Mouse (Mus musculus) C2C12 (cell line): ENCODE results near the gene Klrb1f. TPM values are rescaled to one million over a fixed set of nuclear protein-coding genes. Genes with fewer than 3 reads are reported as not detected.

Experiments used
- H3K27me3 ChIP-seq: one replicate; pipeline ENCODE4 v1.6.1; 2011; ENCODE audit not compliant: control insufficient read depth, insufficient read depth, insufficient read length
- H3K36me3 ChIP-seq: one replicate; pipeline ENCODE4 v1.6.1; 2011; ENCODE audit not compliant: control insufficient read depth, insufficient read depth
- H3K4me3 ChIP-seq: one replicate; pipeline ENCODE4 v1.5.1; 2011; ENCODE audit warnings: mild to moderate bottlenecking, control low read depth; ENCODE audit not compliant: poor library complexity, insufficient read depth, severe bottlenecking
- H3K79me2 ChIP-seq: one replicate; pipeline ENCODE4 v1.6.1; 2011; ENCODE audit not compliant: control insufficient read depth, insufficient read depth
- H3K79me3 ChIP-seq: one replicate; pipeline ENCODE4 v1.6.1; 2011; ENCODE audit warnings: low read depth, control low read depth
- H3ac ChIP-seq: one replicate; pipeline ENCODE3; 2011; ENCODE audit warnings: low read depth; ENCODE audit not compliant: control insufficient read depth, insufficient read length
- CEBPB ChIP-seq: IDR thresholded peaks from one replicate; pipeline ENCODE4 v1.6.1; 2011; ENCODE audit warnings: low read depth, mild to moderate bottlenecking, control low read depth, moderate library complexity
- CTCF ChIP-seq: IDR thresholded peaks from one replicate; pipeline ENCODE4 v1.5.1; 2011; ENCODE audit not compliant: control insufficient read depth, insufficient read depth, insufficient read length
- FOSL1 ChIP-seq: IDR thresholded peaks from one replicate; pipeline ENCODE4 v1.8.0; 2011; ENCODE audit warnings: mild to moderate bottlenecking, low read length; ENCODE audit not compliant: poor library complexity, insufficient read depth, severe bottlenecking
- MAX ChIP-seq: IDR thresholded peaks from one replicate; pipeline ENCODE4 v1.6.1; 2011; ENCODE audit warnings: mild to moderate bottlenecking, control low read depth
- MYOD1 ChIP-seq: IDR thresholded peaks from one replicate; pipeline ENCODE4 v1.6.1; 2011; ENCODE audit warnings: low read depth; ENCODE audit not compliant: control insufficient read depth, insufficient read length
- MYOG ChIP-seq: IDR thresholded peaks from one replicate; pipeline ENCODE4 v1.6.1; 2011; ENCODE audit not compliant: control insufficient read depth, insufficient read length; ENCODE audit errors: extremely low read depth
- USF1 ChIP-seq: IDR thresholded peaks from one replicate; pipeline ENCODE4 v1.6.1; 2011; ENCODE audit warnings: low read depth, mild to moderate bottlenecking, control low read depth, moderate library complexity
- polyA plus RNA-seq: library from polyadenylated mRNA; unstranded; fragments of >200 nt; fragmentation: generic; extraction: Trizol; gene quantifications from one replicate; pipeline ENCODE4 v1.2.1, GENCODE M21; 2012; ENCODE audit warnings: missing spikeins

Klrb1f gene
- polyA plus RNA-seq, 1 experiment = not detected

GRCm38 (mm10) chr6:129030175-129030824, 15.4 kb upstream of the Klrb1f start:
- Histone ChIP-seq H3K79me3 (no peaks in the 10 kb centered on the region), H3K27me3 (no peaks in the 10 kb centered on the region), H3K4me3 (no peak overlapping the region), H3K36me3 (no peaks in the 10 kb centered on the region), H3ac (no peak overlapping the region), H3K79me2 (no peaks in the 10 kb centered on the region)
- TF ChIP-seq FOSL1 = no peak
- TF ChIP-seq MYOG = no peak
- no peak for TF ChIP-seq USF1
- TF ChIP-seq CTCF = no peak
- no peak for TF ChIP-seq CEBPB
- TF ChIP-seq MYOD1 = no peak
- TF ChIP-seq MAX = no peak

GRCm38 (mm10) chr6:129030964-129031363, 14.7 kb upstream of the Klrb1f start:
- H3K4me3 ChIP-seq = no peak overlapping the region
- TF ChIP-seq FOSL1 (no peak), CTCF (no peak), MYOG (no peak), CEBPB (no peak), USF1 (no peak), MAX (no peak), MYOD1 (no peak)
- H3ac ChIP-seq = no peak overlapping the region
- H3K79me2 ChIP-seq = no peaks in the 10 kb centered on the region
- no peaks in the 10 kb centered on the region for H3K27me3 ChIP-seq
- no peaks in the 10 kb centered on the region for H3K79me3 ChIP-seq
- H3K36me3 ChIP-seq = no peaks in the 10 kb centered on the region

DNA sequence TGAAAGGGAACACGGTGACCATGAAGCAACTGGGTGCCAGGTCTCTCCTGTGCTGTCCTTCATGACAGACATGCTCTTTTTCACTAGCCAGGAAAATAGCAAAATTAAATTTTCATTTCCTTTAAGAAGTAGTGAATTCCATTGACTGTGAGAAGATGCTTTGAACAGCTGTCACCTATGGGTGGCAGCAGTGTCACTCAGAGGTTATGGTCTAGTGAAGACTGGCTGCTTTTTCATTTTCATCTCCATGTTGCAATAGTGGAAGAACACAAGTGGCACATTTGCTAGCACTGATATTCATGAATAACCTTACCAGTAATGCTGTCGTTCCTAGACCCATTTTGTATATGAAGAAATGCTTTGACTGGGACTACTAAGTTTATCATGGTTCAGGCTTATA, 12.3 kb upstream of the Klrb1f start:
- TF ChIP-seq FOSL1 (no peak), CTCF (no peak), USF1 (no peak), MYOG (no peak), CEBPB (no peak), MAX (no peak), MYOD1 (no peak)
- Histone ChIP-seq H3ac (no peak overlapping the region), H3K4me3 (no peak overlapping the region), H3K79me3 (no peaks in the 10 kb centered on the region), H3K79me2 (no peaks in the 10 kb centered on the region), H3K36me3 (no peaks in the 10 kb centered on the region), H3K27me3 (no peaks in the 10 kb centered on the region)

- TF ChIP-seq MAX (no peak), CTCF (no peak), FOSL1 (no peak), CEBPB (no peak), MYOG (no peak)
- Histone ChIP-seq H3K79me2 (no peaks in the 10 kb centered on the region), H3K4me3 (no peak overlapping the region), H3K27me3 (no peaks in the 10 kb centered on the region), H3ac (no peak overlapping the region), H3K79me3 (no peaks in the 10 kb centered on the region), H3K36me3 (no peaks in the 10 kb centered on the region)
Observed at GRCm38 (mm10) chr6:129035017-129035416, 10.7 kb upstream of the Klrb1f start.

- H3K79me2 ChIP-seq = no peaks in the 10 kb centered on the region
- no peak for TF ChIP-seq MAX
- no peak for TF ChIP-seq CEBPB
- TF ChIP-seq FOSL1 = no peak
- no peak for TF ChIP-seq MYOD1
- no peak for TF ChIP-seq USF1
- TF ChIP-seq CTCF = no peak
- no peak for TF ChIP-seq MYOG
- no peaks in the 10 kb centered on the region for H3K36me3 ChIP-seq
- no peak overlapping the region for H3K4me3 ChIP-seq
- no peak overlapping the region for H3ac ChIP-seq
- H3K27me3 ChIP-seq = no peaks in the 10 kb centered on the region
- no peaks in the 10 kb centered on the region for H3K79me3 ChIP-seq
Observed at GRCm38 (mm10) chr6:129036326-129036725, 9.4 kb upstream of the Klrb1f start.

GRCm38 (mm10) chr6:129036890-129037463, 8.7 kb upstream of the Klrb1f start:
- no peaks in the 10 kb centered on the region for H3K27me3 ChIP-seq
- no peak overlapping the region for H3ac ChIP-seq
- TF ChIP-seq CTCF = no peak
- no peak for TF ChIP-seq MAX
- TF ChIP-seq FOSL1 = no peak
- no peak for TF ChIP-seq USF1
- no peak for TF ChIP-seq MYOG
- TF ChIP-seq MYOD1 = no peak
- no peak for TF ChIP-seq CEBPB

More at GRCm38 (mm10) chr6:129036890-129037463, 8.7 kb upstream of the Klrb1f start:
- no peaks in the 10 kb centered on the region for H3K36me3 ChIP-seq
- H3K79me2 ChIP-seq = no peaks in the 10 kb centered on the region
- no peaks in the 10 kb centered on the region for H3K79me3 ChIP-seq
- H3K4me3 ChIP-seq = no peak overlapping the region
